Mouse (Mus musculus): ENCODE data around the gene Arhgef2.
A peak's percentile ranks its signal among the peaks of the same experiment; 100 is the strongest.

Gene Arhgef2

GRCm38 (mm10) chr3:88620992-88621536, 15.3 kb downstream of the Arhgef2 start:
- peak; percentile 78 to 79 for DNase-seq (ENCODE audit: low spot score in 2 of 2)

GRCm38 (mm10) chr3:88621537-88622112, 15.9 kb downstream of the Arhgef2 start:
- DNase-seq (ENCODE audit: low spot score in 2 of 2) = peak; percentile 47 to 64

- DNase-seq (ENCODE audit: low spot score in 2 of 2) = peak; percentile 66 to 68
Measured at GRCm38 (mm10) chr3:88622113-88622940, 16.6 kb downstream of the Arhgef2 start.

GRCm38 (mm10) chr3:88622941-88623345, 17.2 kb downstream of the Arhgef2 start:
- peak; percentile 47 to 65 for DNase-seq (ENCODE audit: low spot score in 2 of 2)

GRCm38 (mm10) chr3:88623346-88624135, 17.8 kb downstream of the Arhgef2 start:
- DNase-seq (ENCODE audit: low spot score in 2 of 2) = peak; percentile 55 to 73

- peak; percentile 45 to 62 for DNase-seq (ENCODE audit: low spot score in 2 of 2)
Measured at GRCm38 (mm10) chr3:88624324-88624723, 18.6 kb downstream of the Arhgef2 start.

GRCm38 (mm10) chr3:88624951-88625350, 19.2 kb downstream of the Arhgef2 start:
- DNase-seq (ENCODE audit: low spot score in 2 of 2) = peak in 1 of 2 experiments; percentile 26

GRCm38 (mm10) chr3:88625531-88625930, 19.8 kb downstream of the Arhgef2 start:
- peak in 1 of 2 experiments; percentile 20 for DNase-seq (ENCODE audit: low spot score in 2 of 2)

GRCm38 (mm10) chr3:88626316-88626715, 20.6 kb downstream of the Arhgef2 start:
- peak in 1 of 2 experiments; percentile 34 for DNase-seq (ENCODE audit: low spot score in 2 of 2)

- DNase-seq (ENCODE audit: low spot score in 2 of 2) = peak in 1 of 2 experiments; percentile 28
Measured at GRCm38 (mm10) chr3:88627114-88627513, 21.3 kb downstream of the Arhgef2 start.

GRCm38 (mm10) chr3:88627535-88627934, 21.8 kb downstream of the Arhgef2 start:
- peak in 1 of 2 experiments; percentile 56 for DNase-seq (ENCODE audit: low spot score in 2 of 2)

GRCm38 (mm10) chr3:88628766-88629165, 23.0 kb downstream of the Arhgef2 start:
- DNase-seq (ENCODE audit: low spot score in 2 of 2) = no peak

GRCm38 (mm10) chr3:88629244-88629643, 23.5 kb downstream of the Arhgef2 start:
- peak; percentile 86 to 93 for DNase-seq (ENCODE audit: low spot score in 2 of 2)

GRCm38 (mm10) chr3:88630018-88630417, 24.3 kb downstream of the Arhgef2 start:
- DNase-seq (ENCODE audit: low spot score in 2 of 2) = peak; percentile 39 to 58

GRCm38 (mm10) chr3:88630849-88631341, 25.1 kb downstream of the Arhgef2 start:
- DNase-seq (ENCODE audit: low spot score in 2 of 2) = peak; percentile 81 to 85

GRCm38 (mm10) chr3:88631921-88632587, 26.3 kb downstream of the Arhgef2 start:
- DNase-seq (ENCODE audit: low spot score in 2 of 2) = peak; percentile 30 to 36

- DNase-seq (ENCODE audit: low spot score in 2 of 2) = peak in 1 of 2 experiments; percentile 21
Measured at GRCm38 (mm10) chr3:88633056-88633455, 27.3 kb downstream of the Arhgef2 start.

GRCm38 (mm10) chr3:88635506-88636275, 29.9 kb downstream of the Arhgef2 start:
- DNase-seq (ENCODE audit: low spot score in 2 of 2) = peak; percentile 25 to 47

GRCm38 (mm10) chr3:88636555-88636986, 30.8 kb downstream of the Arhgef2 start:
- peak; percentile 37 to 51 for DNase-seq (ENCODE audit: low spot score in 2 of 2)

GRCm38 (mm10) chr3:88637134-88637533, 31.4 kb downstream of the Arhgef2 start:
- DNase-seq (ENCODE audit: low spot score in 2 of 2) = no peak
